Mouse (Mus musculus): ENCODE measurements around the gene Syt7. TPM values are rescaled to one million over a fixed set of nuclear protein-coding genes. Genes with fewer than 3 reads are reported as not detected.
A peak's percentile ranks its signal among the peaks of the same experiment; 100 is the strongest.

Gene Syt7
- polyA plus RNA-seq, 1 experiment from 2014 or later: 2.4 TPM

DNA sequence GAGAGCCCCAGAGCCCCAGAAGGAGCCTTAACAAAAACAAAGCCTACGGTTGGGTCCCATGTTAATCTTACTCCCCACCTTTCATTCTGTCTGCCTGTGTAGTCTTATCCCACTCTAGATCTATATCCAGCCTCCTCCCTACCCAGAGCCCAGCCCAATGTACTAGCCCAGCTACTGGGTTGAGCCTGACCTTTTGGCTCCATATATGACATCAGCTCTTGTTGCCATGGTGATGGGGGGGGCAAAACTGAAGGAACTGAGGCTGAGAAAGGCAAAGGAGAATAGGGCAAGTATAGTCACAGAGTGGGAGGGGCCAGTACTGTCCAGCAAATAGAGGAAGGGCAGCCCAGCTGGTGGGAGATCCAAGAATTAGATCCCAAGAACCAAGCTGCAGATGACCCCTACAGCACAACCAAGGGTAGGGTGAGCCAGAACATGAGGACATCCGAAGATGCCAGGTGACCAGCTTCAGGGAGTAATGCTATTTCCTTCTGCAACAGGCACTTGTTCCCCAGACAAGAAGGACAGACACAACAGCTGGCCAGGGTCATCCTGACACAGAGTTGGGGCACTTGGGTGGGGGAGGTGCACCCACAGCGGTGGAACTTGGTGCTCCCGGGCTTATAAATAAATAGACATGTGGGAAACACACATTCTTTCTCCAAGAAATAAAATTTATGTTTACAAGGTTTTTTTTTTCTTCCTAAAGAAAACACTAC is 66.0 kb downstream of the Syt7 start:
- Histone ChIP-seq H3K9ac (ENCODE audit: low read depth, low read length) (no peak overlapping the region), H3K36me3 (ENCODE audit: control insufficient read depth, insufficient read depth, low read length) (no peaks in the 10 kb centered on the region), H3K27me3 (ENCODE audit: control insufficient read depth, insufficient read depth, low read length) (peaks cover 44% of the 10 kb centered on the region), H3K9me3 (ENCODE audit: control insufficient read depth, low read length) (no peaks in the 10 kb centered on the region), H3K4me2 (replicated peaks; ENCODE audit: low read depth, low read length) (no peak overlapping the region), H3K4me3 (ENCODE audit: low read depth, low read length) (no peak overlapping the region), H3K4me1 (replicated peaks; ENCODE audit: control insufficient read depth, insufficient read depth, low read length) (peaks cover 12% of the 10 kb centered on the region; the same call in 1 of the 2 replicates), H3K27ac (ENCODE audit: low read depth, low read length) (no peak overlapping the region)
- DNase-seq (ENCODE audit: low spot score) (no peak), ATAC-seq (ENCODE audit: low FRiP score) (no peak)
- 68% methylated on average over 4 of the region's 4 CpGs for WGBS

DNA sequence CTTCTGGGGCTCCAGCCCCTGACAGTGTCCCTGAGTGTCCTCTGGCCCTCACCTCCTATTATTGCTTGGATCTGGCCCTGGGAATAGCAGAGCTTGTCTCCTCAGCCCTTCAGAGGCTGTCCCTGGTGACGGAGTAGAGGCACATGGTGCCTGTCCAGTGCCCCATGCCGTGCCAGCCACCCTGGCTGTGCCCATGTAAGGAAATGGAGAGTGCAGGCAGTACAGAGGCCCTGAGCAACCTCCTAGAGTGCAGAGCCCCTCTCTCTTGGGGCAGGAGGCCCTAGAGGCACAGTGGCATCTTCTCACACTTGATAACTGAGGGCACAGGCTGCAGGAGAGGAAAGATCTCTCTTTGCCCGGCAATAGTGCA is 66.5 kb downstream of the Syt7 start:
- Histone ChIP-seq H3K27ac (ENCODE audit: low read depth, low read length) (no peak overlapping the region), H3K9me3 (ENCODE audit: control insufficient read depth, low read length) (no peaks in the 10 kb centered on the region), H3K4me2 (replicated peaks; ENCODE audit: low read depth, low read length) (no peak overlapping the region), H3K4me1 (replicated peaks; ENCODE audit: control insufficient read depth, insufficient read depth, low read length) (peaks cover 12% of the 10 kb centered on the region; the same call in 1 of the 2 replicates), H3K27me3 (ENCODE audit: control insufficient read depth, insufficient read depth, low read length) (peaks cover 45% of the 10 kb centered on the region), H3K9ac (ENCODE audit: low read depth, low read length) (no peak overlapping the region), H3K36me3 (ENCODE audit: control insufficient read depth, insufficient read depth, low read length) (no peaks in the 10 kb centered on the region), H3K4me3 (ENCODE audit: low read depth, low read length) (no peak overlapping the region)
- ATAC-seq (ENCODE audit: low FRiP score) (no peak), DNase-seq (ENCODE audit: low spot score) (no peak)
- 67% methylated on average over 3 of the region's 3 CpGs for WGBS

- under 1% methylated on average over 76 of the region's 96 CpGs for WGBS
- H3K9me3 ChIP-seq (ENCODE audit: control insufficient read depth, low read length): no peaks in the 10 kb centered on the region
- H3K36me3 ChIP-seq (ENCODE audit: control insufficient read depth, insufficient read depth, low read length): no peaks in the 10 kb centered on the region
- peak; percentile 84 for DNase-seq (ENCODE audit: low spot score)
- H3K27ac ChIP-seq (ENCODE audit: low read depth, low read length): peak within 1 kb of the TSS; percentile 47; the same call in 1 of the 2 replicates
- peaks cover 51% of the 10 kb centered on the region for H3K27me3 ChIP-seq (ENCODE audit: control insufficient read depth, insufficient read depth, low read length)
- peaks cover 12% of the 10 kb centered on the region; the same call in 1 of the 2 replicates for H3K4me1 ChIP-seq (replicated peaks; ENCODE audit: control insufficient read depth, insufficient read depth, low read length)
- H3K9ac ChIP-seq (ENCODE audit: low read depth, low read length): peak within 1 kb of the TSS; percentile 49
- H3K4me3 ChIP-seq (ENCODE audit: low read depth, low read length): peak within 1 kb of the TSS; percentile 43
- ATAC-seq (ENCODE audit: low FRiP score): peak; percentile 62
- peak within 1 kb of the TSS; percentile 95 for H3K4me2 ChIP-seq (replicated peaks; ENCODE audit: low read depth, low read length)
Measured at GRCm38 (mm10) chr19:10456752-10457483, 68.0 kb downstream of the Syt7 start, which contains the start of gene Lrrc10b. Lrrc10b (minus strand) TSS chr19:10457473.

DNA sequence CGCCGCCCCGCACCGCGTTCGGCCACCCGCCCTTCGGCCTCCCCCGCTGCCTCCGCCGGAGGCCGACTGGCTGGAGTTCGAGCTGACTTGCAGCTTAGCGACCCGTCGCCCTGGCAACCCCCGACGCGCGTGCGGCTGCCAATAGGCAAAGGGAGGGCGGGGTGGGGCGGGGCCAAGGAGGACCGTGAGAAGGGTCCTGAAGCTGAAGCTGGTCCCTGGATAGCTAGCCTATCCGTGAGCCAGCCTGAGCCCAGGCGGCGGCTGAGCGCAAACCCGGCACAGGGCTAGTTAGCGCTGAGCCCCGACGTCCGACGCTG is 68.6 kb downstream of the Syt7 start:
- Histone ChIP-seq H3K27me3 (ENCODE audit: control insufficient read depth, insufficient read depth, low read length) (peaks cover 51% of the 10 kb centered on the region), H3K9ac (ENCODE audit: low read depth, low read length) (no peak overlapping the region), H3K4me1 (replicated peaks; ENCODE audit: control insufficient read depth, insufficient read depth, low read length) (peaks cover 13% of the 10 kb centered on the region; the same call in 1 of the 2 replicates), H3K27ac (ENCODE audit: low read depth, low read length) (0 out of 2 replicates have a peak overlapping the region, but pooled peaks have one; percentile 47), H3K9me3 (ENCODE audit: control insufficient read depth, low read length) (no peaks in the 10 kb centered on the region), H3K36me3 (ENCODE audit: control insufficient read depth, insufficient read depth, low read length) (no peaks in the 10 kb centered on the region), H3K4me2 (replicated peaks; ENCODE audit: low read depth, low read length) (peak overlapping the region; percentile 95), H3K4me3 (ENCODE audit: low read depth, low read length) (peak overlapping the region; percentile 43)
- peak; percentile 95 for ATAC-seq (ENCODE audit: low FRiP score)
- WGBS: 1% methylated on average over 27 of the region's 34 CpGs
- DNase-seq (ENCODE audit: low spot score): peak; percentile 94

DNA sequence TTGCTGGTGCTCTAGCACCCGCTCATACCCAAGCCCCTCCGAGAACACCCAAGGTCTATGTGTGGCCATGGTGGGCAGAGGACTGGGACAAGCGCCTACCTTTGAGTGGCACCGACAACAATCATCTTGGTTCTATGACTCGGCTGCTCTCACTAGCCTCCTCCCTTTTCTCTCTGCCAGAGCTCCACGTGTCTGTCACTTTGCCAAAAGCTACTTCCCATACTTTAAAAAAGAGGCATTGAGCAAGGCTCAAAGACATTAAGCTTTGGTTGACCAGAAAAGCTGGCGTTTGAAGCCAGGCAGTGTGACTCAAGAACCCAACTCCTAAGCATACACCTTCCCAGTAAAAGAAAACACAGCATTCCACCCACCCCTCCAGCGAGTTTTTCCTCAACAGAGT is 69.2 kb downstream of the Syt7 start:
- Histone ChIP-seq H3K9me3 (ENCODE audit: control insufficient read depth, low read length) (no peaks in the 10 kb centered on the region), H3K4me3 (ENCODE audit: low read depth, low read length) (0 out of 2 replicates have a peak overlapping the region, but pooled peaks have one; percentile 43), H3K4me1 (replicated peaks; ENCODE audit: control insufficient read depth, insufficient read depth, low read length) (peaks cover 13% of the 10 kb centered on the region; the same call in 1 of the 2 replicates), H3K9ac (ENCODE audit: low read depth, low read length) (no peak overlapping the region), H3K36me3 (ENCODE audit: control insufficient read depth, insufficient read depth, low read length) (no peaks in the 10 kb centered on the region), H3K4me2 (replicated peaks; ENCODE audit: low read depth, low read length) (no peak overlapping the region), H3K27me3 (ENCODE audit: control insufficient read depth, insufficient read depth, low read length) (peaks cover 48% of the 10 kb centered on the region), H3K27ac (ENCODE audit: low read depth, low read length) (no peak overlapping the region)
- WGBS: 34% methylated on average over 8 of the region's 8 CpGs
- ATAC-seq (ENCODE audit: low FRiP score) (no peak; the same call in 1 of the 2 replicates), DNase-seq (ENCODE audit: low spot score) (no peak)

DNA sequence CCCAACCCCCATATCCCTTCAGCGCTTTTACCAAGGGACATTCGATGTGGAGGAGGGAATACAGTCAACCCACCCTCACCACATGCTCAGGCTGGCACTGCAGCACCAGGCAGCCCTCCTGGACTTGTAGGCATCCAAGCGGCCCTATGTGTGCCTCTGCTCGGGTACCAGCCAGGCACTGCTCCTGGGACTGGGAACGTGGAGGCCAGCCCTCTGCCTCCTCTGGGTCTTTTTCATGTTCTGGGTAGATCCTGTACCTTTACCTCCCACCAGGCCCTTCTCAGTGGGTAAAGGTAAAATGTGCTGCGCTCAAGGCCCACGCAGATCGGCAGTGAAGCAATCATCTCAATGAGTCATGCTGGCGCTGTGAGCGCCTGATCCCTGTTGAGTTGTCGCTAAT is 71.0 kb downstream of the Syt7 start:
- Histone ChIP-seq H3K9ac (ENCODE audit: low read depth, low read length) (no peak overlapping the region), H3K4me2 (replicated peaks; ENCODE audit: low read depth, low read length) (no peak overlapping the region), H3K27me3 (ENCODE audit: control insufficient read depth, insufficient read depth, low read length) (peaks cover 48% of the 10 kb centered on the region), H3K4me1 (replicated peaks; ENCODE audit: control insufficient read depth, insufficient read depth, low read length) (peaks cover 13% of the 10 kb centered on the region; the same call in 1 of the 2 replicates), H3K36me3 (ENCODE audit: control insufficient read depth, insufficient read depth, low read length) (no peaks in the 10 kb centered on the region), H3K4me3 (ENCODE audit: low read depth, low read length) (no peak overlapping the region), H3K9me3 (ENCODE audit: control insufficient read depth, low read length) (no peaks in the 10 kb centered on the region), H3K27ac (ENCODE audit: low read depth, low read length) (no peak overlapping the region)
- DNase-seq (ENCODE audit: low spot score) (no peak), ATAC-seq (ENCODE audit: low FRiP score) (no peak)
- WGBS: 34% methylated on average over 11 of the region's 11 CpGs

DNA sequence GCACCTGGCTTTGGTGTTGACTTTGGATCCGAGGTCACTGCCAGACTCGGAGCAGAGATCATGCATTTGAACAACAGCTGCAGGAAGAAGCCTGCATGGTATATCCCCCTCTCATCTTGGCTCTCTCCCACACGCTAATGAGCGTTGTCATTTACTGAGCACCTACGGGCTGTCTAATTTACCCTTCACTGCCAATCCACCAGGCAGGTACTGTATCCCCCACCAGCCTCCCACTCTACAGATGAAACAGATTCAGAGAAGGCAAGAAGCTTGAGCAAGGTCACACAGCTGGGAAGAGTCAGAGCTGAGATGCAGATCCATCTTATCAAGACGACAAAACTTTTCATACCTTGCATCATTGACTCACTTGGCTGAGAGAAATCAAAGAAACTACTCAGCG is 72.7 kb downstream of the Syt7 start:
- no peak overlapping the region for H3K9ac ChIP-seq (ENCODE audit: low read depth, low read length)
- no peak overlapping the region for H3K4me2 ChIP-seq (replicated peaks; ENCODE audit: low read depth, low read length)
- peaks cover 11% of the 10 kb centered on the region; the same call in 1 of the 2 replicates for H3K4me1 ChIP-seq (replicated peaks; ENCODE audit: control insufficient read depth, insufficient read depth, low read length)
- no peaks in the 10 kb centered on the region for H3K36me3 ChIP-seq (ENCODE audit: control insufficient read depth, insufficient read depth, low read length)
- no peaks in the 10 kb centered on the region for H3K9me3 ChIP-seq (ENCODE audit: control insufficient read depth, low read length)
- peaks cover 34% of the 10 kb centered on the region for H3K27me3 ChIP-seq (ENCODE audit: control insufficient read depth, insufficient read depth, low read length)
- no peak overlapping the region for H3K4me3 ChIP-seq (ENCODE audit: low read depth, low read length)
- WGBS: 50% methylated on average over 7 of the region's 7 CpGs
- ATAC-seq (ENCODE audit: low FRiP score) (no peak), DNase-seq (ENCODE audit: low spot score) (no peak)
- no peak overlapping the region for H3K27ac ChIP-seq (ENCODE audit: low read depth, low read length)

GRCm38 (mm10) chr19:10464427-10464826 is 75.5 kb downstream of the Syt7 start:
- no peak for DNase-seq (ENCODE audit: low spot score)
- Histone ChIP-seq H3K4me1 (replicated peaks; ENCODE audit: control insufficient read depth, insufficient read depth, low read length) (peaks cover 2% of the 10 kb centered on the region; the same call in 1 of the 2 replicates), H3K4me2 (replicated peaks; ENCODE audit: low read depth, low read length) (no peak overlapping the region), H3K36me3 (ENCODE audit: control insufficient read depth, insufficient read depth, low read length) (no peaks in the 10 kb centered on the region), H3K9ac (ENCODE audit: low read depth, low read length) (0 out of 2 replicates have a peak overlapping the region, but pooled peaks have one; percentile 19), H3K27ac (ENCODE audit: low read depth, low read length) (no peak overlapping the region), H3K27me3 (ENCODE audit: control insufficient read depth, insufficient read depth, low read length) (peaks cover 11% of the 10 kb centered on the region), H3K4me3 (ENCODE audit: low read depth, low read length) (no peak overlapping the region), H3K9me3 (ENCODE audit: control insufficient read depth, low read length) (no peaks in the 10 kb centered on the region)
- WGBS: 9% methylated on average over 4 of the region's 4 CpGs
- no peak for ATAC-seq (ENCODE audit: low FRiP score)

All from hindbrain, embryonic 11.5 days (tissue).